Mouse (Mus musculus) cortical plate, adult 2 months (tissue): ENCODE results near the gene Ppp1r26.

ENCODE experiments used
- CTCF ChIP-seq: fragments of 200-500 bp; IDR thresholded peaks from 2 replicates; pipeline ENCODE4 v1.5.1; 2011; ENCODE audit warnings: mild to moderate bottlenecking, control low read depth, low read length; ENCODE audit not compliant: insufficient read depth; ENCODE audit errors: extremely low read depth
- POLR2A ChIP-seq: fragments of 200-500 bp; IDR thresholded peaks from 2 replicates; pipeline ENCODE4 v1.6.1; 2011; ENCODE audit warnings: mild to moderate bottlenecking, low read length, control low read depth; ENCODE audit not compliant: insufficient read depth; ENCODE audit errors: extremely low read depth

- TF ChIP-seq CTCF (no peak), POLR2A (no peak)
Observed at GRCm38 (mm10) chr2:28470591-28470990, 24.0 kb downstream of the Ppp1r26 start.
